Comparison of ENCODE assay signal across 24 mouse cellular contexts in the genomic region with DNA sequence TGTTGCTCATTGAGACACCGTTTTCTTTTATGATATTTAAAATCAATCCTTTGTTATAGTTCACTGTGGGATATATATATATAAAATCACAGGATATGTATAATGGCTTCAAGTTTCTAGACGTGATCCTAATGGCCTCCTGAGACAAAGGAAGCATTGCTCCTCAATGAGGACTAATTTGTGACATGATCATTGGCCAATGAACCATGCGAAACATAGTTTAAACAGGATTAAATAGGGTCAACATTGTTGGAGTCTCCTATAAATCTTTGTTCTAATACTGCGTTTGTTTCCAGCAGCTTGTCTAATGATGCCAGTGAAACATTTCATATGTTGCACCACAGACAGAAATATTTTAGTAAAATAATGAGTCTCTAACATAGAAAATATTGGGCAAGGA.
"Had no signal": no experiment of that assay in that cellular context is flagged by ENCODE, and none has a peak within 500 bp of the region (broad histone marks: within the 10 kb centered on the region; RNA-seq: fewer than 3 reads in every experiment).

No protein-coding gene starts in this region.

- H3K4me1 ChIP-seq: heart, embryonic 10.5 days; heart, embryonic 12.5 days; hindbrain, embryonic 10.5 days; hindbrain, embryonic 12.5 days; intestine, embryonic 15.5 days; limb, embryonic 10.5 days; limb, embryonic 12.5 days had no signal

- H3K9ac ChIP-seq: heart, embryonic 12.5 days; hindbrain, embryonic 12.5 days; hindbrain, embryonic 14.5 days; intestine, embryonic 15.5 days; limb, embryonic 12.5 days had no signal

- H3K4me3 ChIP-seq: gastrocnemius, adult 2 months; heart, embryonic 10.5 days; heart, embryonic 12.5 days; hindbrain, embryonic 10.5 days; hindbrain, embryonic 12.5 days; intestine, embryonic 15.5 days; layer of hippocampus, adult 2 months; left cerebral cortex, adult 2 months; limb, embryonic 10.5 days; limb, embryonic 12.5 days had no signal

- DNase-seq: gastrocnemius, adult 2 months; gastrocnemius, postnatal 10 days; gastrocnemius, postnatal 25 days; heart, adult 18-20 months; heart, postnatal 10 days; heart, postnatal 4 days; kidney, adult 18-20 months; kidney, adult 8-10 months; kidney, postnatal 10 days; kidney, postnatal 25 days; kidney, postnatal 4 days had no signal

- ATAC-seq: hindbrain, embryonic 16.5 days; inflammation-experienced regulatory T-cells, adult 6 months; intestine, embryonic 15.5 days; intestine, postnatal 0 days had no signal

- H3K4me2 ChIP-seq: heart, embryonic 12.5 days; hindbrain, embryonic 12.5 days; hindbrain, embryonic 14.5 days; intestine, embryonic 15.5 days; limb, embryonic 12.5 days had no signal

- H3K27me3 ChIP-seq: heart, embryonic 12.5 days; hindbrain, embryonic 12.5 days; intestine, embryonic 15.5 days; limb, embryonic 12.5 days had no signal

- H3K27ac ChIP-seq: gastrocnemius, adult 2 months; heart, embryonic 10.5 days; hindbrain, embryonic 10.5 days; hindbrain, embryonic 12.5 days; hindbrain, embryonic 14.5 days; intestine, embryonic 15.5 days; layer of hippocampus, adult 2 months; left cerebral cortex, adult 2 months; limb, embryonic 10.5 days; limb, embryonic 12.5 days had no signal

- H3K9me3 ChIP-seq: heart, embryonic 10.5 days; heart, embryonic 12.5 days; hindbrain, embryonic 10.5 days; hindbrain, embryonic 12.5 days; intestine, embryonic 15.5 days; limb, embryonic 10.5 days; limb, embryonic 12.5 days had no signal

- H3K36me3 ChIP-seq: heart, embryonic 10.5 days; heart, embryonic 12.5 days; hindbrain, embryonic 10.5 days; hindbrain, embryonic 12.5 days; intestine, embryonic 15.5 days; limb, embryonic 10.5 days; limb, embryonic 12.5 days had no signal
